Mouse (Mus musculus): Measurements from ENCODE around the gene Mpst. TPM values are rescaled to one million over a fixed set of nuclear protein-coding genes. Genes with fewer than 3 reads are reported as not detected.

Gene Mpst
- total RNA-seq (2014; fragmentation: Nextera tagmentation) (7.3 and 19.9 TPM in 2 replicates), total RNA-seq (2017) (20.2 and 22.7 TPM in 2 replicates), polyA plus RNA-seq (2012) (101 and 115 TPM in 2 replicates)

GRCm38 (mm10) chr15:78406293-78406934, at the start of gene Mpst:
TSS of gene Mpst (plus strand) at chr15:78406416.
- TF ChIP-seq GATA1 (IDR thresholded peaks at IDR 0.05; ENCODE audit: borderline replicate concordance, low read length): no peak
- no peak for TF ChIP-seq POLR2AphosphoS5 (IDR thresholded peaks at IDR 0.05; ENCODE audit: insufficient replicate concordance, low read depth, low read length)
- TF ChIP-seq GATA2 (IDR thresholded peaks at IDR 0.05; ENCODE audit: borderline replicate concordance, low read depth, low read length): no peak
- no peak for TF ChIP-seq TAL1 (conservative IDR thresholded peaks at IDR 0.05; ENCODE audit: low read depth, low read length)
- no peak for TF ChIP-seq CTCF (IDR thresholded peaks at IDR 0.05; ENCODE audit: low read depth, low read length)
- peak within 1 kb of the TSS; percentile 72 for H3K4me3 ChIP-seq (ENCODE audit: low read depth, low read length)
- H3K36me3 ChIP-seq (replicated peaks): peaks cover 25% of the 10 kb centered on the region
- peaks cover 40% of the 10 kb centered on the region for H3K27me3 ChIP-seq (ENCODE audit: insufficient read depth, low read length)
- peak; percentile 90 for ATAC-seq (ENCODE audit: extremely low read depth, insufficient number of reproducible peaks, low FRiP score, poor library complexity, severe bottlenecking)
- H3K9me3 ChIP-seq (replicated peaks): peaks cover 5% of the 10 kb centered on the region
- peaks cover 39% of the 10 kb centered on the region for H3K4me1 ChIP-seq (ENCODE audit: insufficient read depth, low read depth, low read length)
- DNase-seq (ENCODE audit: low spot score): peak; percentile 93

- no peak for ATAC-seq (ENCODE audit: extremely low read depth, insufficient number of reproducible peaks, low FRiP score, poor library complexity, severe bottlenecking)
- Histone ChIP-seq H3K4me3 (ENCODE audit: low read depth, low read length) (no peak overlapping the region), H3K9me3 (replicated peaks) (peaks cover 2% of the 10 kb centered on the region; the same call in 1 of the 2 replicates), H3K4me1 (ENCODE audit: insufficient read depth, low read depth, low read length) (peaks cover 14% of the 10 kb centered on the region), H3K36me3 (replicated peaks) (no peaks in the 10 kb centered on the region), H3K27me3 (ENCODE audit: insufficient read depth, low read length) (peaks cover 51% of the 10 kb centered on the region)
- DNase-seq (ENCODE audit: low spot score): no peak
- TF ChIP-seq GATA2 (IDR thresholded peaks at IDR 0.05; ENCODE audit: borderline replicate concordance, low read depth, low read length) (no peak), GATA1 (IDR thresholded peaks at IDR 0.05; ENCODE audit: borderline replicate concordance, low read length) (no peak), CTCF (IDR thresholded peaks at IDR 0.05; ENCODE audit: low read depth, low read length) (no peak), POLR2AphosphoS5 (IDR thresholded peaks at IDR 0.05; ENCODE audit: insufficient replicate concordance, low read depth, low read length) (no peak), TAL1 (conservative IDR thresholded peaks at IDR 0.05; ENCODE audit: low read depth, low read length) (no peak)
Measured at GRCm38 (mm10) chr15:78365916-78366315, 40.3 kb upstream of the Mpst start.

- TF ChIP-seq GATA2 (IDR thresholded peaks at IDR 0.05; ENCODE audit: borderline replicate concordance, low read depth, low read length) (no peak), GATA1 (IDR thresholded peaks at IDR 0.05; ENCODE audit: borderline replicate concordance, low read length) (no peak), POLR2AphosphoS5 (IDR thresholded peaks at IDR 0.05; ENCODE audit: insufficient replicate concordance, low read depth, low read length) (no peak), CTCF (IDR thresholded peaks at IDR 0.05; ENCODE audit: low read depth, low read length) (no peak), TAL1 (conservative IDR thresholded peaks at IDR 0.05; ENCODE audit: low read depth, low read length) (no peak)
- ATAC-seq (ENCODE audit: extremely low read depth, insufficient number of reproducible peaks, low FRiP score, poor library complexity, severe bottlenecking): no peak
- H3K27me3 ChIP-seq (ENCODE audit: insufficient read depth, low read length): peaks cover 53% of the 10 kb centered on the region
- no peak for DNase-seq (ENCODE audit: low spot score)
- H3K4me3 ChIP-seq (ENCODE audit: low read depth, low read length): no peak overlapping the region
- H3K9me3 ChIP-seq (replicated peaks): peaks cover 2% of the 10 kb centered on the region; the same call in 1 of the 2 replicates
- no peaks in the 10 kb centered on the region for H3K36me3 ChIP-seq (replicated peaks)
- peaks cover 14% of the 10 kb centered on the region for H3K4me1 ChIP-seq (ENCODE audit: insufficient read depth, low read depth, low read length)
Measured at GRCm38 (mm10) chr15:78366875-78367274, 39.3 kb upstream of the Mpst start.

- H3K9me3 ChIP-seq (replicated peaks): peaks cover 2% of the 10 kb centered on the region; the same call in 1 of the 2 replicates
- no peak for DNase-seq (ENCODE audit: low spot score)
Measured at GRCm38 (mm10) chr15:78367811-78368210, 38.4 kb upstream of the Mpst start.

GRCm38 (mm10) chr15:78368926-78369346, 37.3 kb upstream of the Mpst start:
- peaks cover 2% of the 10 kb centered on the region; the same call in 1 of the 2 replicates for H3K9me3 ChIP-seq (replicated peaks)
- peak; percentile 29 for DNase-seq (ENCODE audit: low spot score)
- H3K27me3 ChIP-seq (ENCODE audit: insufficient read depth, low read length): peaks cover 48% of the 10 kb centered on the region
- no peak for ATAC-seq (ENCODE audit: extremely low read depth, insufficient number of reproducible peaks, low FRiP score, poor library complexity, severe bottlenecking)
- H3K36me3 ChIP-seq (replicated peaks): no peaks in the 10 kb centered on the region
- no peak overlapping the region for H3K4me3 ChIP-seq (ENCODE audit: low read depth, low read length)
- H3K4me1 ChIP-seq (ENCODE audit: insufficient read depth, low read depth, low read length): peaks cover 10% of the 10 kb centered on the region
- TF ChIP-seq POLR2AphosphoS5 (IDR thresholded peaks at IDR 0.05; ENCODE audit: insufficient replicate concordance, low read depth, low read length) (no peak), GATA2 (IDR thresholded peaks at IDR 0.05; ENCODE audit: borderline replicate concordance, low read depth, low read length) (no peak), CTCF (IDR thresholded peaks at IDR 0.05; ENCODE audit: low read depth, low read length) (peak; percentile 62; the same call in 1 of the 2 replicates), GATA1 (IDR thresholded peaks at IDR 0.05; ENCODE audit: borderline replicate concordance, low read length) (no peak)

More at GRCm38 (mm10) chr15:78367811-78368210, 38.4 kb upstream of the Mpst start:
- H3K27me3 ChIP-seq (ENCODE audit: insufficient read depth, low read length): peaks cover 52% of the 10 kb centered on the region
- H3K4me1 ChIP-seq (ENCODE audit: insufficient read depth, low read depth, low read length): peaks cover 14% of the 10 kb centered on the region
- no peak overlapping the region for H3K4me3 ChIP-seq (ENCODE audit: low read depth, low read length)
- ATAC-seq (ENCODE audit: extremely low read depth, insufficient number of reproducible peaks, low FRiP score, poor library complexity, severe bottlenecking): no peak
- TF ChIP-seq CTCF (IDR thresholded peaks at IDR 0.05; ENCODE audit: low read depth, low read length) (no peak), POLR2AphosphoS5 (IDR thresholded peaks at IDR 0.05; ENCODE audit: insufficient replicate concordance, low read depth, low read length) (no peak)
- H3K36me3 ChIP-seq (replicated peaks): no peaks in the 10 kb centered on the region

GRCm38 (mm10) chr15:78369641-78370040, 36.6 kb upstream of the Mpst start:
- Histone ChIP-seq H3K4me3 (ENCODE audit: low read depth, low read length) (no peak overlapping the region), H3K9me3 (replicated peaks) (peaks cover 2% of the 10 kb centered on the region; the same call in 1 of the 2 replicates), H3K27me3 (ENCODE audit: insufficient read depth, low read length) (peaks cover 50% of the 10 kb centered on the region), H3K4me1 (ENCODE audit: insufficient read depth, low read depth, low read length) (peaks cover 10% of the 10 kb centered on the region), H3K36me3 (replicated peaks) (no peaks in the 10 kb centered on the region)
- no peak for ATAC-seq (ENCODE audit: extremely low read depth, insufficient number of reproducible peaks, low FRiP score, poor library complexity, severe bottlenecking)
- no peak for DNase-seq (ENCODE audit: low spot score)
- no peak for TF ChIP-seq GATA2 (IDR thresholded peaks at IDR 0.05; ENCODE audit: borderline replicate concordance, low read depth, low read length)
- no peak for TF ChIP-seq GATA1 (IDR thresholded peaks at IDR 0.05; ENCODE audit: borderline replicate concordance, low read length)
- TF ChIP-seq CTCF (IDR thresholded peaks at IDR 0.05; ENCODE audit: low read depth, low read length): no peak
- TF ChIP-seq TAL1 (conservative IDR thresholded peaks at IDR 0.05; ENCODE audit: low read depth, low read length): no peak
- TF ChIP-seq POLR2AphosphoS5 (IDR thresholded peaks at IDR 0.05; ENCODE audit: insufficient replicate concordance, low read depth, low read length): no peak
